ENCODE assay signal across 9 mouse cellular contexts in genomic region chr14:76695691-76696355, GRCm38 (mm10).
DNase-seq lines count a peak whose midpoint lies in the region; ATAC-seq lines count a peak whose summit lies in the region.
"Had no signal": no experiment of that assay in that cellular context is flagged by ENCODE, and none has a peak within 500 bp of the region (broad histone marks: within the 10 kb centered on the region; RNA-seq: fewer than 3 reads in every experiment).

No protein-coding gene starts in this region.

- peak overlapping the region; percentile 46; the same call in 1 of the 2 replicates for H3K27ac ChIP-seq in heart, embryonic 11.5 days (ENCODE audit: low read depth, low read length)
- peak overlapping the region; percentile 74 for H3K27ac ChIP-seq in neural tube, embryonic 13.5 days (replicated peaks)
- no peak overlapping the region for H3K27ac ChIP-seq in liver, embryonic 12.5 days

- H3K9ac ChIP-seq in heart, embryonic 11.5 days (ENCODE audit: low read depth, low read length), result no peak overlapping the region
- H3K9ac ChIP-seq in neural tube, embryonic 13.5 days, result no peak overlapping the region
- H3K9ac ChIP-seq in liver, embryonic 12.5 days, result no peak overlapping the region
- H3K9ac ChIP-seq: midbrain, embryonic 13.5 days had no signal

- DNase-seq in heart, postnatal 10 days, result no peak
- DNase-seq in neural tube, embryonic 10.5 days (ENCODE audit: extremely low spot score, low spot score), result no peak
- DNase-seq in adipocyte (ENCODE audit: low spot score), result no peak
- no peak for DNase-seq in urinary bladder, postnatal 14 days (ENCODE audit: low spot score)

- H3K27me3 ChIP-seq in heart, embryonic 11.5 days (ENCODE audit: control insufficient read depth, insufficient read depth, low read length), result no peaks in the 10 kb centered on the region
- H3K27me3 ChIP-seq in neural tube, embryonic 13.5 days, result no peaks in the 10 kb centered on the region
- no peaks in the 10 kb centered on the region for H3K27me3 ChIP-seq in liver, embryonic 12.5 days (replicated peaks)
- H3K27me3 ChIP-seq: midbrain, embryonic 13.5 days had no signal

- H3K36me3 ChIP-seq in heart, embryonic 11.5 days (ENCODE audit: control insufficient read depth, insufficient read depth, low read length), result no peaks in the 10 kb centered on the region
- H3K36me3 ChIP-seq in neural tube, embryonic 13.5 days, result no peaks in the 10 kb centered on the region
- no peaks in the 10 kb centered on the region for H3K36me3 ChIP-seq in liver, embryonic 12.5 days
- H3K36me3 ChIP-seq: midbrain, embryonic 13.5 days had no signal

- intact Hi-C loops in heart, postnatal 10 days (cut with DNase I), result loop anchor here (5.0 to 10.0 kb wide), 2 partner anchors 64 to 179 kb away; no protein-coding TSS in a partner anchor

- H3K4me2 ChIP-seq in heart, embryonic 11.5 days, result peak overlapping the region; percentile 43; the same call in 1 of the 2 replicates
- H3K4me2 ChIP-seq in neural tube, embryonic 13.5 days, result no peak overlapping the region
- H3K4me2 ChIP-seq in liver, embryonic 12.5 days, result peak overlapping the region; percentile 59
- H3K4me2 ChIP-seq: midbrain, embryonic 13.5 days had no signal

- H3K4me3 ChIP-seq in heart, embryonic 11.5 days (ENCODE audit: low read depth, low read length), result no peak overlapping the region
- H3K4me3 ChIP-seq in neural tube, embryonic 13.5 days, result no peak overlapping the region
- peak overlapping the region; percentile 16 for H3K4me3 ChIP-seq in liver, embryonic 12.5 days
- H3K4me3 ChIP-seq: midbrain, embryonic 13.5 days had no signal

- 37% methylated on average over 17 of the region's 18 CpGs for WGBS in heart, embryonic 11.5 days (ENCODE audit: insufficient replicate concordance)
- 50% methylated on average over 18 of the region's 18 CpGs for WGBS in neural tube, embryonic 13.5 days
- WGBS in liver, embryonic 12.5 days (ENCODE audit: insufficient replicate concordance), result 10% methylated on average over 18 of the region's 18 CpGs

- peaks cover 31% of the 10 kb centered on the region for H3K4me1 ChIP-seq in heart, embryonic 11.5 days (ENCODE audit: control insufficient read depth, insufficient read depth, low read length)
- H3K4me1 ChIP-seq in neural tube, embryonic 13.5 days (replicated peaks), result peaks cover 31% of the 10 kb centered on the region
- H3K4me1 ChIP-seq in liver, embryonic 12.5 days, result peaks cover 59% of the 10 kb centered on the region

- no peak for ATAC-seq in heart, embryonic 11.5 days (replicated peaks; ENCODE audit: insufficient number of reproducible peaks, low FRiP score, low TSS enrichment)
- ATAC-seq in neural tube, embryonic 13.5 days (ENCODE audit: low read depth), result no peak
- ATAC-seq in liver, embryonic 12.5 days, result peak; percentile 61
- no peak for ATAC-seq in cerebellum, adult (ENCODE audit: insufficient number of reproducible peaks, low FRiP score, low TSS enrichment)

- no peaks in the 10 kb centered on the region for H3K9me3 ChIP-seq in heart, embryonic 11.5 days (replicated peaks; ENCODE audit: control insufficient read depth, low read length)
- no peaks in the 10 kb centered on the region for H3K9me3 ChIP-seq in neural tube, embryonic 13.5 days
- no peaks in the 10 kb centered on the region for H3K9me3 ChIP-seq in liver, embryonic 12.5 days (replicated peaks)
- H3K9me3 ChIP-seq: midbrain, embryonic 13.5 days had no signal
